Mouse (Mus musculus) ES-Bruce4 (cell line): ENCODE measurements around the gene Osbpl6. TPM values are rescaled to one million over a fixed set of nuclear protein-coding genes. Genes with fewer than 3 reads are reported as not detected.

ENCODE experiments used
- H3K27ac ChIP-seq: 2 replicates; pipeline ENCODE4 v1.5.1; 2012; ENCODE audit warnings: low read length, inconsistent platforms; ENCODE audit not compliant: insufficient read depth
- H3K27me3 ChIP-seq: 2 replicates; pipeline ENCODE4 v1.6.1; 2012; ENCODE audit warnings: mild to moderate bottlenecking, low read length, inconsistent platforms; ENCODE audit not compliant: control insufficient read depth, poor library complexity, insufficient read depth, severe bottlenecking
- H3K36me3 ChIP-seq: 2 replicates; pipeline ENCODE4 v1.6.1; 2012; ENCODE audit warnings: inconsistent platforms, mild to moderate bottlenecking, low read length, moderate library complexity; ENCODE audit not compliant: control insufficient read depth, poor library complexity, insufficient read depth, severe bottlenecking
- H3K4me1 ChIP-seq: one replicate; pipeline ENCODE4 v1.8.1; 2011; ENCODE audit warnings: low read length; ENCODE audit not compliant: control insufficient read depth, insufficient read depth
- H3K4me3 ChIP-seq: 2 replicates; pipeline ENCODE4 v1.5.1; 2011; ENCODE audit warnings: low read depth, mild to moderate bottlenecking, low read length
- H3K9ac ChIP-seq: 2 replicates; pipeline ENCODE4 v1.6.1; 2012; ENCODE audit warnings: low read depth, mild to moderate bottlenecking, inconsistent platforms; ENCODE audit not compliant: poor library complexity, severe bottlenecking
- H3K9me3 ChIP-seq: replicated peaks from 2 replicates; pipeline ENCODE4 v1.6.1; 2012; ENCODE audit warnings: mild to moderate bottlenecking, low read length, inconsistent platforms; ENCODE audit not compliant: control insufficient read depth, poor library complexity, insufficient read depth, severe bottlenecking
- CTCF ChIP-seq: IDR thresholded peaks from one replicate; pipeline ENCODE4 v1.8.1; 2011; ENCODE audit warnings: low read depth, low read length
- EP300 ChIP-seq: IDR thresholded peaks from 2 replicates; pipeline ENCODE4 v1.6.1; 2011; ENCODE audit warnings: low read depth, low read length; ENCODE audit not compliant: insufficient read depth
- POLR2A ChIP-seq: IDR thresholded peaks from one replicate; pipeline ENCODE4 v1.8.1; 2011; ENCODE audit warnings: low read length; ENCODE audit not compliant: insufficient read depth
- polyA plus RNA-seq: library from polyadenylated mRNA; stranded (reverse); fragments of >200 nt; gene quantifications from 2 replicates; pipeline ENCODE4 v1.2.4, GENCODE M21; 2011; ENCODE audit warnings: low read depth; ENCODE audit not compliant: missing spikeins, insufficient read depth, insufficient read length

The Osbpl6 gene
- polyA plus RNA-seq, 1 experiment = 6.6 TPM

- TF ChIP-seq EP300 (no peak), POLR2A (no peak), CTCF (no peak)
- Histone ChIP-seq H3K4me3 (no peak overlapping the region), H3K36me3 (no peaks in the 10 kb centered on the region), H3K9ac (no peak overlapping the region), H3K27ac (no peak overlapping the region), H3K27me3 (peaks cover 15% of the 10 kb centered on the region), H3K9me3 (no peaks in the 10 kb centered on the region), H3K4me1 (no peaks in the 10 kb centered on the region)
Measured at GRCm38 (mm10) chr2:76409986-76410385, 3.7 kb downstream of the Osbpl6 start.

GRCm38 (mm10) chr2:76412924-76413323, 6.6 kb downstream of the Osbpl6 start:
- TF ChIP-seq CTCF (no peak), EP300 (no peak), POLR2A (no peak)
- Histone ChIP-seq H3K36me3 (no peaks in the 10 kb centered on the region), H3K9me3 (no peaks in the 10 kb centered on the region), H3K4me1 (no peaks in the 10 kb centered on the region), H3K27ac (no peak overlapping the region), H3K4me3 (no peak overlapping the region), H3K9ac (no peak overlapping the region), H3K27me3 (peaks cover 3% of the 10 kb centered on the region; the same call in 1 of the 2 replicates)

GRCm38 (mm10) chr2:76417446-76418141, 11.3 kb downstream of the Osbpl6 start:
- H3K4me3 ChIP-seq = no peak overlapping the region
- H3K9ac ChIP-seq = no peak overlapping the region
- TF ChIP-seq POLR2A = no peak
- TF ChIP-seq CTCF = no peak
- TF ChIP-seq EP300 = no peak

GRCm38 (mm10) chr2:76418142-76418518, 11.8 kb downstream of the Osbpl6 start:
- H3K4me1 ChIP-seq = no peaks in the 10 kb centered on the region
- no peaks in the 10 kb centered on the region for H3K36me3 ChIP-seq
- H3K4me3 ChIP-seq = no peak overlapping the region
- H3K27ac ChIP-seq = no peak overlapping the region
- no peak for TF ChIP-seq POLR2A
- TF ChIP-seq CTCF = no peak
- H3K9ac ChIP-seq = no peak overlapping the region
- no peaks in the 10 kb centered on the region for H3K27me3 ChIP-seq
- H3K9me3 ChIP-seq = no peaks in the 10 kb centered on the region

More at GRCm38 (mm10) chr2:76417446-76418141, 11.3 kb downstream of the Osbpl6 start:
- no peaks in the 10 kb centered on the region for H3K4me1 ChIP-seq
- H3K27me3 ChIP-seq = no peaks in the 10 kb centered on the region
- H3K36me3 ChIP-seq = no peaks in the 10 kb centered on the region
- no peak overlapping the region for H3K27ac ChIP-seq
- no peaks in the 10 kb centered on the region for H3K9me3 ChIP-seq

GRCm38 (mm10) chr2:76421411-76421924, 15.2 kb downstream of the Osbpl6 start:
- Histone ChIP-seq H3K27me3 (no peaks in the 10 kb centered on the region), H3K9me3 (no peaks in the 10 kb centered on the region), H3K4me1 (no peaks in the 10 kb centered on the region), H3K9ac (no peak overlapping the region), H3K36me3 (no peaks in the 10 kb centered on the region), H3K4me3 (no peak overlapping the region), H3K27ac (no peak overlapping the region)
- no peak for TF ChIP-seq CTCF
- TF ChIP-seq EP300 = no peak
- no peak for TF ChIP-seq POLR2A

GRCm38 (mm10) chr2:76426816-76427215, 20.5 kb downstream of the Osbpl6 start:
- no peak overlapping the region for H3K27ac ChIP-seq
- no peak overlapping the region for H3K9ac ChIP-seq
- H3K4me1 ChIP-seq = no peaks in the 10 kb centered on the region
- no peaks in the 10 kb centered on the region for H3K36me3 ChIP-seq
- H3K27me3 ChIP-seq = no peaks in the 10 kb centered on the region
- TF ChIP-seq CTCF = no peak
- no peak for TF ChIP-seq EP300
- TF ChIP-seq POLR2A = no peak
- H3K4me3 ChIP-seq = no peak overlapping the region
- H3K9me3 ChIP-seq = peaks cover 2% of the 10 kb centered on the region; the same call in 1 of the 2 replicates
